Mouse (Mus musculus) left cerebral cortex, adult 18-20 months (tissue): ENCODE measurements around the gene Ginm1. TPM values are rescaled to one million over a fixed set of nuclear protein-coding genes. Genes with fewer than 3 reads are reported as not detected.

Experiments used
- microRNA-seq, 2 experiments: library from miRNA; unstranded; fragments of <30 nt; microRNA quantifications; one replicate each; pipeline ENCODE4 v1.2.0; 2021
- total RNA-seq, 2 experiments: library from RNA; stranded (reverse); gene quantifications; 2 replicates each; pipeline ENCODE4 v1.2.3; 2021

Ginm1 gene
- total RNA-seq, 2 experiments from 2014 or later: 17.8 to 19.2 TPM

Small RNAs within 50 kb of the gene (microRNA-seq; reads per million reads assigned to microRNA genes)
- gene Mir5104: 0 to 0.42 reads per million in 2 experiments

Other genes starting within 250 kb of the Ginm1 start
- 100 to 1,000 TPM; 154 to 165 TPM for gene Lrp11, start 203.0 kb downstream of the Ginm1 start, total RNA-seq
- gene Nup43, start 125.3 kb downstream of the Ginm1 start, total RNA-seq: 1 to 10 TPM; 6.3 to 7.9 TPM
- 100 to 1,000 TPM; 197 to 208 TPM for gene Pcmt1, start 111.7 kb downstream of the Ginm1 start, total RNA-seq
- gene Lats1, start 111.6 kb downstream of the Ginm1 start, total RNA-seq: 10 to 100 TPM; 30.2 to 32.8 TPM
- gene Katna1, start 66.8 kb downstream of the Ginm1 start, total RNA-seq: 10 to 100 TPM; 16.7 to 16.9 TPM
- gene Ppil4, start 67 bp upstream of the Ginm1 start, total RNA-seq: 10 to 100 TPM; 31.7 to 32.3 TPM
- gene Zc3h12d, start 39.6 kb upstream of the Ginm1 start, total RNA-seq: under 1 TPM in 1 of 2 experiments, not detected in 1; 0.26 TPM
- gene Tab2, start 163.4 kb upstream of the Ginm1 start, total RNA-seq: 10 to 100 TPM; 56.8 to 58.1 TPM